Mouse (Mus musculus): Measurements from ENCODE around the gene Grip1. TPM values are rescaled to one million over a fixed set of nuclear protein-coding genes. Genes with fewer than 3 reads are reported as not detected.
A peak's percentile ranks its signal among the peaks of the same experiment; 100 is the strongest.

Gene Grip1
- total RNA-seq, 2 experiments from 2014 or later: 16.6 to 17.8 TPM

DNA sequence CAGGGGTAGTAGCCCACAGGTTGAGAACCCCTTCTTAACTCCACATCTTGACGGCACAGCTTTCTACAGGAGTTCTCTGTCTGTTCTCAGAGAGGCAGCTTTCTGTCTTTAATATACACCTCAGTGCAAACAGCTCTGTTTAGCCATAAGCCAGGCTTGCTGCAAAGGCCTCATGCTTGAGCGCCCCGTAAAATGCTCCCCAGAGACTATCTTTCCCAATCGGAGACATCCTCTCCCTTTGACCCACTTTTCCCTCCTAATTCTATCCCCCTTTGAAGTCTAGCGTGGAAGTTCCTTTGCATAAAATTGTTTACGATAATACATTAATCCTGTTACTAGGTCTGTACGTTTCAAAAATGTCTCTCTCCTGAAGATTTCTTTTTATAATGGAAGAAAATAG is 102.7 kb downstream of the Grip1 start:
- no peak for DNase-seq (ENCODE audit: low spot score in 2 of 2)

DNA sequence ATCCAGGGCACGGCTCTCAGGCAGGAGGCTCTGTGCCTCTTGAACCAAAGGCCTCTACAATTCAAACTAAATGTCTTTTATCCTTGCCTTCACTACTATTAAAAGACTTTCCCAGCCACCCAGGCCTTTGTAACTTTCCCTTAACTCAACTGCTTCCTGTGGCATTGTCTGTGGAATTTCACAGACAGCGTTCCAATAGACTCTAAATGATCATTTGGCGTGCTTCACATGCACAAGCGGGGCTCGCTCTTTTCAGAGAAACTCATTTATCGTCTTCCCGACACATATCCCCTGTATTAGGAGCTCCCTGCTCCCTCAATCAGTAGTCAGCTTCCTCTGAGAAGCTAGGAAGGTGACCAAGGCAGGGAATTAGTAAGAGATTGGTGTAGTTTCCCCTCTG is 104.8 kb downstream of the Grip1 start:
- no peak for DNase-seq (ENCODE audit: low spot score in 2 of 2)

DNA sequence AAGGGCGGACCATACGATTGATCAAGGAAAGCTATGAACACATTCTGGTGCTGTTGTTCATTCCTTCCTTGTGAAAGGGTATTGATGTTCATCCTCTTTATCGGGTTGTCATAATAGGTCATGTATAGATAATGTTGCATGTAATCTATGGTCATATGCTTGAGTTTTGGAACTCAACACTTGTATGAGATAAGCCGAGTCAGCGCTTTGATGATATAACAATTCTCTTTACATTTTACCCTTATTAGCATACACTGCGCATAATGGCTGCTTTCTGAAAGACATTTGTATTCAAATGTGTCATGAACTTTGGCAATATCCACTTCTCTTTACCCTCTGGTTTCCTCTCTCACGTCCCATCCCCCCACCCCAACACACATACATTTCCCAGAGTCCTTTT is 111.2 kb downstream of the Grip1 start:
- no peak for DNase-seq (ENCODE audit: low spot score in 2 of 2)

DNA sequence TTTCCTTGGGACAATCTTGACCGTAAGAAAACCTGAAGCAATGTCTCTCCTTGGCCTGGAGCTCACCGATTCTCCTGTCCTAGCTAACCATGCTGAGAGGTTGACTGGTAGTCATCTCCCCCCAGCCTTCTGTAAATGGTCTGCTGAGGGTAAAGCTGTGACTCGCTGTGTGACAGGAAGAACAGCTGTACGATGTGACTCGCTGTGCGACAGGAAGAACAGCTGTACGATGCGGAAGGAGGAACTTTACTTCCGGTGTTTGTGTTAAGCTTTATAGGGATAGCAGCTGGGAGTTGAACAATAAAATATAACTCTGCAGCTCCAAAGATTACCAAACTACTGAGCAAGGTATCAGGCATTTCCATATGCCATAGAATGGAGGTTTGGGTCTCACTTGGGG is 119.5 kb downstream of the Grip1 start:
- DNase-seq (ENCODE audit: low spot score in 2 of 2): no peak

DNA sequence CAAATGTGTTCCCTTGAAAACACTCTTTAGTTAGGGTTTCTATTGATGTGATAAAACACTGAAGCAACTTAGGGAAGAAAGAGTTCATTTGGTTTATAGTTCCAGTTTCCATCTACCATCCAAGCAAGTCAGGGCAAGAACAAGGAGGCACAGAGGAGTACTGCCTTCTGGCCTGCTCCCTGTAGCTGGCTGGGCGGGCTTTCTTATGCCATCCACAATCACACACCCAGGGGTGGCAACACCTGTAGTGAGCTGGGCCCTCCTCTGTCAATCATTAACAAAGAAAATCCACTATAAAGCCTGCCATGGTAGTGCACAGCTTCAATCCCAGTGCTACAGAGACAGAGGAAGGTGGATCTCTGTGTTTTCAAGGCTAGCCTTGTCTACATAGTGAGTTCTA is 122.2 kb downstream of the Grip1 start:
- no peak for DNase-seq (ENCODE audit: low spot score in 2 of 2)

DNA sequence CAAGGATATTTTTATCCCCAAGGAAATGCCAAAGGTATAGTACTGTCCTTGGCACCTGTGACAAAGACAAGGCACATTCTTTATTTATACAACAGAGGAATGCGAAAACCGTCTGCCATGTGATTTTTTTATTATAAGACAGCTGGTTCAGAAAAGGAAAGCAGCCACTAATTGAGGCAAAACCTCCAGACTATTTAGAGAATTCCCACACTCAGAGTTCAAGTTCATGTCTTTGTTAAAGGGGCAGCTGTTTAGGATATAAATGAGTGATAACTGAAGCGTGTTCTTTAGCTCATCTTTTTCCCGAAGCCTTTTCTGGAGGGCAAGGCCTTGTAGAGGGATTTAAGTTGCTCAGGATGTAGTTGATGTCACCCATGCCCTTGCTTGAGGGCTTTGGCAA is 126.4 kb downstream of the Grip1 start:
- DNase-seq (ENCODE audit: low spot score in 2 of 2): no peak

DNA sequence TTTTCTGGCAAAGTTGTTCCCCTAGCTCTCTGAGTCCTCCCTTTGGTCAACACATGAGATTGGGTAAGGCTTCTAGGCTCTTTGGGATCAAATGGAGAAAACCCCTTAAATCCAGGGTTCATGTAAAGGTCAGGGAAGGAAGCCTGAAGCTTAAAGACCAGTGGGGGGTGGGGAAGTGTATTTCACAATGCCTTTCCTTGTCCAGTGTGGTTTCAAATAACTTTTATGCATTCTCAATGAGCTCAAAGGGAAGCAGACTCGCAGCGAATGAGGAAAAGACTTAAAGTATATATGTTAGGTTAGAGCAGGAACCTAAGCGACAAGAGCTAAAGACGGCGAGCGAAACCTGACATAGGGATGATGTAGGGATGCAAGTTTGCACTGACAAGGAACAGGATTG is 131.0 kb downstream of the Grip1 start:
- DNase-seq (ENCODE audit: low spot score in 2 of 2): no peak

DNA sequence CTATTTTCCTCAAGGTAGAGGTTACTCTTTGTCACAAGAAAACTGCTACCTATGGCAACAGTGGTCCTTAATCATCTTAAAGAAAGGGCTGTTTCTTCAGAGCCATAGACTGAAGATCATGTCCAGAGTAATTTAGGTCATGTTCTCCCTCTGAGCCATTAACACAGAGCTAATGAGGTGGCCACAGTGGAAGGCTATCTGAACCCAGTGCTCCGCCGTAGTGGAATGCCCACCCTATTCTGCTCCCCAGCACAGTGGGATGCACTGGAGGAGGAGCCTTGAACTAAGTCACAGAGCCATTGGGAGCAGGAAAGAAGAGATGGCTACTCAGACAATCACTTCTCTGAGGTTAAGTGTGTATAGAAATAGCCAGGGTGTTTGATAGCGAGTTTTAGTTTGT is 133.3 kb downstream of the Grip1 start:
- DNase-seq (ENCODE audit: low spot score in 2 of 2): no peak

DNA sequence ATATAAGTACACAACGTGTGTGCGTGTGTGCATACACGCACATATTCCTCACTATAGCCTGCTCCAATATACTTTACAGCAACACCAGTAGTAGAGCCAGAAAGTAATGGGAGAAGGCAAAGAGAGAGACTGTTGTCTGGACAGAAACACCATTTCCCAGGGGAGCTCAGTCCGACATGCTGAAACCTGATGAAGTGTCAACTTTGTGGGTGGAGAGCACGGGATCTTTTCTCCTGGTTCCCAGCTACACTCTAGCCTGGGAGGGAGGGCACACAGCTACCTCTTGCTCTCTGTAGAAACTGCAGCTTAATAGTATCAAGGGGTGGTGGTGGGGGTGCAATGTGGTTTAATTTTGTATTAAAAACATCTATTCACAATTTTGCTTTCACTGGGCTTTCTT is 143.2 kb downstream of the Grip1 start:
- DNase-seq (ENCODE audit: low spot score in 2 of 2): no peak

DNA sequence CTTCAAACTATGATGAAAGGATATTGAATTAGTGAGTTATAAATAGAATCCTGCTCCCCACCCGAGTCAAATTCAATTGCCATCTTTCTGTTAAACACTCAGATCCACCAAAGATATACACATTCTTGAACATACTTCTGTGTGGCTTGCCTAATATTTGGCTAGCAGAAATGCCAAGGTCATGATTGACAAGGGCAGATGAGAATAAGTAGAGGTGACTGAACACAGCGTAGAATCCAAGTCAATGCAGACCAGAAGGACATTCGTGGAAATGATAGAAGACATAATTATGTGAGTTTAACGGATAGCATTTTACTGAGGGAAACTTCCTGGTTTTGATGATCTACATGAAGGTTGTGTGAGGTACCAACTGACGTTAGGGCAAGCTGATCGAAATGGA is 153.9 kb downstream of the Grip1 start:
- no peak for DNase-seq (ENCODE audit: low spot score in 2 of 2)

DNA sequence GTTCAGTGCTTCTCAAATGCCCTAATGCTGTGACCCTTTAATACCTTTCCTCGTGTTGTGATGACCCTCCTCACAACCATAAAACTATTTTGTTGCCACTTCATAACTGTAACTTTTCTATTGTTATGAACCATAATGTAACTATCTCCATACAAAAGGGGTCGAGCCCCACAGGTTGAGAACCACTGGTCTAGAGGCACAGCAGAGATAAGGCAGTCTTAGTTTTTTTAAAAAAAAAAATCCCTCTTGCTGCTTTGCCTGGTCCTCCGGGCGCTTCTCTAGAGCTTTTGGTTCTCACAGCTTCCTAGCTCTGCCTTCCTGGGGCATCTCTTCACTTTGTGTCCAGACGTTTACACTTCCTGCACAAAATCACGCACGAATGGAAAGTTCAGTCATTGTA is 155.4 kb downstream of the Grip1 start:
- DNase-seq (ENCODE audit: low spot score in 2 of 2): no peak

DNA sequence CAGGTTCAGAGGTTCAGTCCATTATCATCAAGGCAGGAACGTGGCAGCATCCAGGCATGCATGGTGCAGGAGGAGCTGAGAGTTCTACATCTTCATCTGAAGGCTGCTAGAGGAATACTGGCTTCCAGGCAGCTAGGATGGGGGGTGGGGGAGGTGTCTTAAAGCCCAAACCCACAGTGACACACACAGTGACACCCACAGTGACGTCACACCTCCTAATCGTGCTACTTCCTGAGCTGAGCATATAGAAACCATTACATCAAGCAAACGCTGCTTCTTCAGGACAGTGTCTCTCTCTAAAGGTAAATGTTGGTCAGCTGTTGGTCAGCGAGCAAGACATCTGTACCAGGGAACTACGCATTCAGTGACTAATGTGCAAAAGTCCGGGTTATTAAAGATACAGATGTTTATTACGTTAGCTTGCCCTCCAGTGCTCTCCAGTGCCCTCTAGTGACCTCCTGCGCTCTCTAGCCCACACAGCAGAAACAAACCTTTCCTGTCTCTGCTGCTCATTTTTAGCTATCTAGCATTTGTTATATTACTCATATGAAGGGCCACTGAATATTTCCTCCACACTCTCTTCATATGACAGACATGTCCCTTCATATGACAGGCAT is 156.8 kb downstream of the Grip1 start:
- DNase-seq (ENCODE audit: low spot score in 2 of 2): peak in 1 of 2 experiments; percentile 11

DNA sequence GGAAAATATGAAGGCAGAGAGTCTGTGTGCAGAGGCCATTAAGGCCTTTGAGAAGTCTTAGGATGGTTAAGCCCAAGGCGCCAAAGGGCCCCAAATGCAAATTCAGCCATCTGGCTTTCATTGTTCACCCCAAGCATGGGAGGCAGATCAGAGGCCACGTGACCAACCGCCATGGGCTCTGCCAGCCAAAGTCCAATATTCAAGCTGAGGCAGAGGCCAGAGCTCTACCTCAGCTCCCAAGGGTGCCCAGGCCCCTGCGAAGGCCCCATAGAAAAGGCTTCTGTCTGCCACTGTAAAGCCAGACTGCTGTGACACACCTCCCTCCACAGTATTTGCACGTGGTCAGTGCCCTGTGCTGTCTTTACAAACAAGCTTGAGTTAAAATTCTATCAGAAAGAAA is 158.4 kb downstream of the Grip1 start:
- no peak for DNase-seq (ENCODE audit: low spot score in 2 of 2)

DNA sequence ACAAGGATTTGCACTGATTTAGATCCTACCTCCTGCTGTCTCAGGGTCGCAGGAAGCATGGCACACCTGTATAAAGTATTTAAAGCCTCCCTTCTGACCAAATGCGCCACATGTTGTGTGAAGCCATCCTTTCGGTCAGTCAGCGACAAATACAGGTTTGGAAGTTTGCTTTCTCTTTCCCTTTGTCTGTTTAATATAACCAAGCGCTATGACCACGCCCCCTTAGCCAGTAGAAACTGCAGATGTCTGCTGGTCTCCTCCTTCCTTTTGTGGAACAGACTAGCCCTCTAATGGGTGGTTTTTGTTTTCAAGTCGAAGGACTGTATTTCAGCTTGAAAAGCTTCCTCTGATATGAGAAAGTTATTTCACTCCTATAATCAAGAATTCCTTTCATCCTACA is 161.1 kb downstream of the Grip1 start:
- DNase-seq (ENCODE audit: low spot score in 2 of 2): no peak

DNA sequence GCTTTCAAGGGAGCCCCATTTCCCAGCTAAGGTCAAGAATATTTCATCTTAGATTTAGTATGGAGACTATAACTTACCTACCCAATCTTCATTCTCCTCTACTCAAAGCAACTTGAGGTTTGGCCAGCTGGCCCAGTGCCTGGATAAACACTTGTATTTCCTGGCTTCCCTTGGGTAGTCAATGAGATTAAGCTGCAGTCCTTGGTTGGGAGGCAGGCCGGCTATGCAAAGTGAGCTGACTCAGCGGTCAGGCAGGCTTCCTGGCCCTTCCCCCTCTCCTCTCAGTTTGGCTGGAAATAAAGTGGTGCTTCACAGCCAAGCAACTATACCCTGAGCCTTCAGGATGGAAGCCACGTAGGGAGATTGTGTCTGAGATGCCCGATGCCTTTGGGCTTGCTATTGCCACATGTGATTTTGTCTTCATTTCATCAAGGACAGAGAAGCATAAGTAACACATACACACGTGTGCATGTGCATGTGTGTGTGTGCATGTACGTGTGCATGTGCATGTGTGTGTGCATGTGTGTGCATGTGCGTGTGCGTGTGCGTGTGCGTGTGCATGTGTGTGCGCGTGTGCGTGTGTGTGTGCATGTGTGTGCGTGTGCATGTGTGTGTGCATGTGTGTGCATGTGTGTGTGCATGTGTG is 161.7 kb downstream of the Grip1 start:
- DNase-seq (ENCODE audit: low spot score in 2 of 2): peak; percentile 14 to 23

DNA sequence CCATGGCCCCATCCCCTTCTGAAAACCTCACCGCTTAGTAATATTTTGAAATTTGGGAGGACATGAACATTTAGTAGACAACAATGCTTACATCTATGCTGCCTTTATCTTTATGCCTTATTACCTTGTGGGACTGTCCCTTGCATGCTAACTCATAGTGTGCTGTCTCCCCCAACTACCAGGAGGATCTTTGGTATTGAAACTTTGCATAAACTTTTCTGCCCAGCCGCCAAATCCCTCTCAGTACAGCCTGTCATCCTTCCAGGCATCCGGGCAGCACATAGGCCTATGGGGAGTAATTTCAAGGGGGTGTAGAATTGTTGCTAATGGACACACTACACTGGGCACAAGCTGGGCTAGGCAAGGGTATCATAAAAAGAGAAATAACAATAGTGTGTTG is 162.4 kb downstream of the Grip1 start:
- no peak for DNase-seq (ENCODE audit: low spot score in 2 of 2)

DNA sequence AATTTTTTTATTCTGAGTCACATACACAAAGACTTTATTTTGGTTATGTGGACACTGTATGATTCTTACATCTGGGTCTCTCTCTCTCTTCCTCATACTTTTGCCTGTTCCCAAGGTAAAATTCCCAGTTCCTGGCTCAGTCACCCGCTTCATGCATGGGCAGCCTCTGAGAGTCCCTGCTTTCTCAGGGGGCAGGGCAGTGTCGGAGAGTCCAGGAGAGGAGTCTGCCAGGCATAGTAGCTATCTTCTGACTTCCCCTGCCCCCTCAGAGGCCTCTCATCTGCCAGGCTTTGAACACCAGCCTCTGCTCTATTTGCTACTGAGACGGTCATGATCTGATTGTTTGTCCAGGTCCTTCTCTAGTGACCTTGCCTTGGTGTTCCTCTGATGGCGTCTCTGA is 175.0 kb downstream of the Grip1 start:
- no peak for DNase-seq (ENCODE audit: low spot score in 2 of 2)

DNA sequence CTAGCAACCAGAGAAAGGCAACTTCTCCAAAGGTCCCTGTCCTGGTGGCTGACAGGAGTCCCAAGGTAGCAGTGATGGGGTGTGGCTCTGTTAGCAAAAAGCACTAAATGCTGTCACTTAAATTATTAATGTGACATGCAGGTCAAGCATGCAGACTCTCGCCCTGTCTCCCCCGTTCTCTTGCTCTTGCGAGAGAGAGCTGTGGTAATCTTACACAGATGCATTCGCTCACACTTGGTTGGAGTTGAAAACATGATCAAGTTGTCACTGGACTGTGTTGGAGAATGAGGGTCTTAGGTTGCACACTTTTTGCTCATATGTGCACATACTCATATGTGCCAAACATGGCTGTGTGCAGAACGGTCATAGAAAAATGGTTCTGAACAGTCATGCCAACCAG is 176.8 kb downstream of the Grip1 start:
- no peak for DNase-seq (ENCODE audit: low spot score in 2 of 2)

DNA sequence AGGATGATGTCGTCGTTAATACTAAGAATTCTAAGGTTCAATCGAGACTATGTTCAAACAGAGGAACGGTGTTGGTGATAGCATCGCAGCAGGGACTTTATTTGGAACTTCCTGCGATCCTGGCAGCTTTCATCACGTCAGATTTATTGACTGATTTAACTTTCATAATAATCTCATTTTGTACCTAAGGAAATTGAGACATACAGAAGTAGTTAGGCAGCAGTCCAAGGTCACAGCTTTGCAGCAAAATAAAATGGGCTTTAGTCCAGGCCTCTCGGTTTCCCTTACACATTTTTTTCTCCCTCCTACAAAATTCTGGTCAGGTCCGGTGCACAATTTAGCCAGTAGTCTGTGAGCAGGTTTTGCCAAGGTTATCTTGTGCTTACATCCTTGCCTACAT is 178.3 kb downstream of the Grip1 start:
- no peak for DNase-seq (ENCODE audit: low spot score in 2 of 2)

DNA sequence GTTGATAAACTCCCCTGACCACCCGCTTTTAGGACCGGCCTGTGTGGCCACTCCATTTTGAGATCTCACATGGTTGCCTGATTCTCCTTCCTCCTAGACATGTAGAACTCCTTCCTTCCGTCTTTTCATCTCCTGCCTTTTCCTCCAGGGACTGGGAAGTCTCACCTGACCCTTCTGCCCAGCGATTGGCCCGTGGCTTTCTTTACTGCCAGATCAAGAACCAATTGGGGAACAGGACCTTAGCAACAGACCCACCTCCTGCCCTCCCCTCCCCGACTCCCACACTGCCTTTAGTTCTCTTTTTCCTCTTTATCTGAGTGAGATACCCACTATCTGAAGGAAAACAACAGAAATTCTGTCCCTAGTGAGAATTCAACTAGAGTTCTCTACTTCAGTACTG is 180.9 kb downstream of the Grip1 start:
- DNase-seq (ENCODE audit: low spot score in 2 of 2): no peak

DNA sequence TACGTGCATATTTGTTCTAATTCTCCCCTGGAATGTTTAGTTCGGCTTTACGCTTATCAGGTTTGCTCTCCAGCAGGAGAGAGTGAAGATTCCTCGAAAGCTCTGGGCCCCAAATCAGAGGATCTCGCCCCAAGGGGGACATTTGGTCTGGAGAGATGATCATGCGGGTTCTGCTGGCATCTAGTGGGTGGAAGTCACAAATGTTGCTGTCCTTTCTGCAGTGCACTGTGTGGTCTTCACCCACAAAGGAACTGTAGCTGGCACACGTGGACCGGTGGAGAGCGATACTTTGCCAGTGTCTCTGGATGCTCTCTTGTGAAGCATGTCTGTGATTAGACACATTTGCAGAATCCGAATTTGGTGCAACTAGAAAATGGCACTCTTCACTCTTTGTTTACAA is 186.9 kb downstream of the Grip1 start:
- peak; percentile 5 to 10 for DNase-seq (ENCODE audit: low spot score in 2 of 2)

DNA sequence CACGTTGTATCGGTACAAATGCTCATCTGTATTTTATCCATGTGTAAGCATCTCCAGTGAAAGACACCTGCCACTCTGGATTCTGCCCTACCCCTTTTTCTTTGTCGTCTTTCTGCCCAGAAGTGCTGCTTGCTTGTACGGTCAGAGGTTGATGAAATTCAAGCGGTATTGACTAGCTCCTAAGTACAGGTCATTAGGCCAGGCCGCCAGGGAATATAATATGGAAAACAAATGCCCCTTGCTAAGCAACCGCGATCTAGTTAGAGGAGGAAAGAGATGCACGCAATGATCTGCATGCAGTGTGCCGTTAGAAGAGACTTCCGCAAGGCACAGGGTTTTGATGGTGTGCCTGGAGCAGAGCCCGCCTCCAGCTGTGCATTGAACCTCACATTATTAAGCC is 187.4 kb downstream of the Grip1 start:
- no peak for DNase-seq (ENCODE audit: low spot score in 2 of 2)

DNA sequence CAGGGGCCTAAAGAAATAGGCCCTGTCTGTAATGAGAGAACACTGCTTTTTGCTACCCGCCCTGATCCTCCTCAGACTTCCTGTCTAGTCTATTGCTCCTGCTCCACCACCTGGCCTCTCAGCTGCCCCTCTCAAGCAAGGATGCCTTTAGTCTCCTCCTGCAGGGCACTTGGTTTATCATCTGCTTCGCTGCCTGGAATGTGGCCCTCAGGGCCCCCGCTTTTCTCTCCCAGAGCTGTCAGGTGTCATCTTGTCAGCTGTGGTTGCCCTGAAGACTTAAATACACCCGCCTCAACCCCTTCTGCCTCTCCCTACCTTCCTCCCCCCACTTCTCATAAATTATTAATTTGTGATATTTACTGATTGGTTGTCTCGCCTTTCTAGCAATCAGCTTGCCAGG is 190.7 kb downstream of the Grip1 start:
- no peak for DNase-seq (ENCODE audit: low spot score in 2 of 2)
